Mouse (Mus musculus): ENCODE measurements around the gene Arfgap1. TPM values are rescaled to one million over a fixed set of nuclear protein-coding genes. Genes with fewer than 3 reads are reported as not detected.

Gene Arfgap1
- total and polyA plus RNA-seq, 3 experiments, result 50.5 to 57.1 TPM; not detected in 1

GRCm38 (mm10) chr2:180981133-180981532 is 14.1 kb downstream of the Arfgap1 start:
- Histone ChIP-seq H3K9ac (ENCODE audit: control insufficient read depth, low read depth, low read length, poor library complexity, severe bottlenecking) (no peak overlapping the region), H3K4me3 (ENCODE audit: control insufficient read depth in 1 of 2, insufficient read depth in 1 of 2, low read depth in 2 of 2, low read length in 2 of 2) (no peak overlapping the region), H3K4me1 (ENCODE audit: control insufficient read depth in 1 of 2, insufficient read depth in 2 of 2, low read length in 2 of 2) (no peaks in the 10 kb centered on the region), H3K9me3 (replicated peaks; ENCODE audit: insufficient read depth, low read length) (no peaks in the 10 kb centered on the region), H3K36me3 (ENCODE audit: control insufficient read depth in 1 of 2, insufficient read depth in 2 of 2, low read length in 2 of 2) (peaks cover 0 to 3% of the 10 kb centered on the region in 2 experiments; a peak in 1 of 4 replicates), H3K27me3 (ENCODE audit: control insufficient read depth in 1 of 2, insufficient read depth in 2 of 2, low read length in 2 of 2) (no peaks in the 10 kb centered on the region), H3K27ac (ENCODE audit: control insufficient read depth, low read depth, low read length) (no peak overlapping the region), H3K79me2 (ENCODE audit: control insufficient read depth, insufficient read depth, low read length, poor library complexity) (no peaks in the 10 kb centered on the region)
- TF ChIP-seq EP300 (IDR thresholded peaks at IDR 0.05; ENCODE audit: low read depth in 1 of 2, low read length in 2 of 2) (no peak), TAL1 (IDR thresholded peaks at IDR 0.05; ENCODE audit: low read length) (no peak), KAT2A (conservative IDR thresholded peaks at IDR 0.05; ENCODE audit: low read depth, low read length) (no peak), SIN3A (IDR thresholded peaks at IDR 0.05; ENCODE audit: low read length) (no peak), CHD2 (IDR thresholded peaks at IDR 0.05; ENCODE audit: low read length) (no peak), ZMIZ1 (IDR thresholded peaks at IDR 0.05; ENCODE audit: low read depth, low read length) (no peak), TCF12 (IDR thresholded peaks at IDR 0.05; ENCODE audit: low read depth, low read length) (no peak), POLR2A (IDR thresholded peaks at IDR 0.05; ENCODE audit: control insufficient read depth in 1 of 2, insufficient read depth in 1 of 2, low read depth in 1 of 2, low read length in 2 of 2, poor library complexity in 1 of 2) (no peak), ELF1 (IDR thresholded peaks at IDR 0.05; ENCODE audit: low read depth, low read length) (no peak), JUND (IDR thresholded peaks at IDR 0.05; ENCODE audit: low read depth, low read length) (no peak), NRF1 (IDR thresholded peaks at IDR 0.05; ENCODE audit: insufficient read depth, low read depth, low read length, poor library complexity, severe bottlenecking) (no peak), POLR2AphosphoS5 (IDR thresholded peaks at IDR 0.05; ENCODE audit: borderline replicate concordance, low read depth, low read length) (no peak), MAX (IDR thresholded peaks at IDR 0.05; ENCODE audit: low read length) (no peak), USF1 (IDR thresholded peaks at IDR 0.05; ENCODE audit: low read depth, low read length) (no peak), GABPA (IDR thresholded peaks at IDR 0.05; ENCODE audit: low read depth, low read length) (no peak), ZC3H11A (IDR thresholded peaks at IDR 0.05; ENCODE audit: low read depth, low read length) (no peak), CHD1 (IDR thresholded peaks at IDR 0.05; ENCODE audit: low read depth, low read length) (no peak), RAD21 (IDR thresholded peaks at IDR 0.05; ENCODE audit: low read depth, low read length) (no peak), RCOR1 (IDR thresholded peaks at IDR 0.05; ENCODE audit: low read depth, low read length) (no peak), MYC (IDR thresholded peaks at IDR 0.05; ENCODE audit: low read depth, low read length) (no peak)
- DNase-seq (ENCODE audit: low read depth, low spot score), result no peak

- H3K9ac ChIP-seq (ENCODE audit: control insufficient read depth, low read depth, low read length, poor library complexity, severe bottlenecking), result no peak overlapping the region
- DNase-seq (ENCODE audit: low read depth, low spot score), result no peak
- no peak for TF ChIP-seq KAT2A (conservative IDR thresholded peaks at IDR 0.05; ENCODE audit: low read depth, low read length)
- TF ChIP-seq JUND (IDR thresholded peaks at IDR 0.05; ENCODE audit: low read depth, low read length), result no peak
- no peak for TF ChIP-seq ZMIZ1 (IDR thresholded peaks at IDR 0.05; ENCODE audit: low read depth, low read length)
- no peak for TF ChIP-seq SIN3A (IDR thresholded peaks at IDR 0.05; ENCODE audit: low read length)
- no peak for TF ChIP-seq USF1 (IDR thresholded peaks at IDR 0.05; ENCODE audit: low read depth, low read length)
- no peak for TF ChIP-seq ELF1 (IDR thresholded peaks at IDR 0.05; ENCODE audit: low read depth, low read length)
- no peak overlapping the region for H3K4me3 ChIP-seq (ENCODE audit: control insufficient read depth in 1 of 2, insufficient read depth in 1 of 2, low read depth in 2 of 2, low read length in 2 of 2)
- H3K79me2 ChIP-seq (ENCODE audit: control insufficient read depth, insufficient read depth, low read length, poor library complexity), result no peaks in the 10 kb centered on the region
- no peaks in the 10 kb centered on the region for H3K36me3 ChIP-seq (ENCODE audit: control insufficient read depth in 1 of 2, insufficient read depth in 2 of 2, low read length in 2 of 2)
- no peaks in the 10 kb centered on the region for H3K4me1 ChIP-seq (ENCODE audit: control insufficient read depth in 1 of 2, insufficient read depth in 2 of 2, low read length in 2 of 2)
- H3K9me3 ChIP-seq (replicated peaks; ENCODE audit: insufficient read depth, low read length), result no peaks in the 10 kb centered on the region
- H3K27me3 ChIP-seq (ENCODE audit: control insufficient read depth in 1 of 2, insufficient read depth in 2 of 2, low read length in 2 of 2), result peaks cover 0 to 2% of the 10 kb centered on the region in 2 experiments; a peak in 1 of 4 replicates
- no peak overlapping the region for H3K27ac ChIP-seq (ENCODE audit: control insufficient read depth, low read depth, low read length)
Observed at GRCm38 (mm10) chr2:180985635-180986034, 18.6 kb downstream of the Arfgap1 start.
